Mouse (Mus musculus) CH12.LX (cell line): ENCODE data around the gene Oas1h. TPM values are rescaled to one million over a fixed set of nuclear protein-coding genes. Genes with fewer than 3 reads are reported as not detected.
"Not testable (repeated sequence)": the region's sequence is repeated elsewhere in the genome, so short reads cannot be mapped to it uniquely, and the experiment has no call there.

Experiments used
- DNase-seq: peaks from one replicate; pipeline ENCODE4 v3.0.0-alpha.2; 2013; ENCODE audit errors: extremely low read depth
- H3K27ac ChIP-seq: 2 replicates; pipeline ENCODE4 v1.5.1; 2012; ENCODE audit warnings: low read depth, mild to moderate bottlenecking, control low read depth, moderate library complexity; ENCODE audit not compliant: insufficient read depth
- H3K27me3 ChIP-seq: replicated peaks from 2 replicates; pipeline ENCODE3; 2012; ENCODE audit warnings: inconsistent platforms
- H3K36me3 ChIP-seq, 2 experiments: replicated peaks in 1 of 2; 2 replicates each; pipeline versions ENCODE3 to v1.6.1; 2012; ENCODE audit warnings: inconsistent platforms in 1 of 2, low read length in 1 of 2, mild to moderate bottlenecking in 1 of 2, mixed read lengths in 1 of 2, moderate library complexity in 1 of 2; ENCODE audit not compliant: control insufficient read depth in 1 of 2, insufficient read depth in 1 of 2
- H3K4me1 ChIP-seq, 2 experiments: 2 replicates each; pipeline ENCODE4 v1.6.1; 2012; ENCODE audit warnings: inconsistent platforms in 1 of 2, moderate library complexity in 1 of 2; ENCODE audit not compliant: insufficient read depth in 2 of 2, control insufficient read depth in 1 of 2
- H3K4me2 ChIP-seq: 2 replicates; pipeline ENCODE4 v1.6.1; 2012; ENCODE audit warnings: low read depth, mild to moderate bottlenecking, control low read depth; ENCODE audit not compliant: poor library complexity, insufficient read depth, severe bottlenecking
- H3K4me3 ChIP-seq, 3 experiments: fragments of 150-350 bp in 1 of 3; sonication (generic) in 1 of 3; replicated peaks in 1 of 3; 2 replicates each; pipeline versions ENCODE3 to v1.5.1; 2011 to 2012; ENCODE audit warnings: low read depth in 2 of 3, low read length in 2 of 3, mild to moderate bottlenecking in 2 of 3, moderate library complexity in 2 of 3, control low read depth in 1 of 3, improper control_type of control experiment in 1 of 3, inconsistent platforms in 1 of 3, mixed read lengths in 1 of 3; ENCODE audit not compliant: poor library complexity in 1 of 3
- H3K79me2 ChIP-seq: replicated peaks from 2 replicates; pipeline ENCODE4 v1.6.1; 2012; ENCODE audit warnings: mild to moderate bottlenecking, moderate library complexity; ENCODE audit not compliant: control insufficient read depth, poor library complexity, insufficient read depth, severe bottlenecking; ENCODE audit errors: extremely low read depth
- H3K9ac ChIP-seq: 2 replicates; pipeline ENCODE4 v1.6.1; 2012; ENCODE audit warnings: low read depth, mild to moderate bottlenecking, control low read depth, moderate library complexity; ENCODE audit not compliant: insufficient read depth
- H3K9me3 ChIP-seq: replicated peaks from 2 replicates; pipeline ENCODE3; 2012; ENCODE audit warnings: low read length, inconsistent platforms, mixed read lengths
- EP300 ChIP-seq: IDR thresholded peaks from 2 replicates; pipeline ENCODE4 v1.6.1; 2011; ENCODE audit warnings: low read length, improper control_type of control experiment
- ETS1 ChIP-seq: conservative IDR thresholded peaks from 2 replicates; pipeline ENCODE4 v1.6.1; 2012; ENCODE audit warnings: low read depth, mild to moderate bottlenecking, inconsistent platforms, low read length, improper control_type of control experiment, moderate library complexity
- MAFK ChIP-seq: IDR thresholded peaks from 2 replicates; pipeline ENCODE4 v1.6.1; 2011; ENCODE audit warnings: low read length, improper control_type of control experiment; ENCODE audit not compliant: insufficient replicate concordance
- MAX ChIP-seq: IDR thresholded peaks from 2 replicates; pipeline ENCODE4 v1.6.1; 2011; ENCODE audit warnings: low read length, improper control_type of control experiment
- MEF2A ChIP-seq: IDR thresholded peaks from 2 replicates; pipeline ENCODE4 v1.6.1; 2014; ENCODE audit warnings: low read depth, mild to moderate bottlenecking, inconsistent platforms, low read length, improper control_type of control experiment, borderline replicate concordance
- MXI1 ChIP-seq: IDR thresholded peaks from 2 replicates; pipeline ENCODE4 v1.6.1; 2011; ENCODE audit warnings: mild to moderate bottlenecking, low read depth, low read length, improper control_type of control experiment
- NELFE ChIP-seq: IDR thresholded peaks from 2 replicates; pipeline ENCODE4 v1.6.1; 2011; ENCODE audit warnings: low read depth, low read length, improper control_type of control experiment
- POLR2A ChIP-seq: IDR thresholded peaks from 2 replicates; pipeline ENCODE4 v1.6.1; 2011; ENCODE audit warnings: low read depth, mild to moderate bottlenecking, improper control_type of control experiment, low read length
- RAD21 ChIP-seq: IDR thresholded peaks from 2 replicates; pipeline ENCODE4 v1.6.1; 2011; ENCODE audit warnings: low read depth, mild to moderate bottlenecking, low read length, improper control_type of control experiment, moderate library complexity
- UBTF ChIP-seq: IDR thresholded peaks from 2 replicates; pipeline ENCODE4 v1.6.1; 2012; ENCODE audit warnings: low read depth, mild to moderate bottlenecking, inconsistent platforms, low read length, improper control_type of control experiment, moderate library complexity
- USF1 ChIP-seq: IDR thresholded peaks from 2 replicates; pipeline ENCODE4 v1.6.1; 2014; ENCODE audit warnings: low read depth, mild to moderate bottlenecking, inconsistent platforms, low read length, improper control_type of control experiment
- USF2 ChIP-seq: conservative IDR thresholded peaks from 2 replicates; pipeline ENCODE4 v1.6.1; 2011; ENCODE audit warnings: low read depth, low read length, improper control_type of control experiment
- ZC3H11A ChIP-seq: IDR thresholded peaks from 2 replicates; pipeline ENCODE4 v1.6.1; 2012; ENCODE audit warnings: low read depth, mild to moderate bottlenecking, inconsistent platforms, low read length, improper control_type of control experiment
- ZMIZ1 ChIP-seq: IDR thresholded peaks from 2 replicates; pipeline ENCODE4 v1.6.1; 2012; ENCODE audit warnings: low read depth, mild to moderate bottlenecking, inconsistent platforms, low read length, improper control_type of control experiment
- ZNF384 ChIP-seq: IDR thresholded peaks from 2 replicates; pipeline ENCODE4 v1.6.1; 2012; ENCODE audit warnings: low read depth, low read length, improper control_type of control experiment, inconsistent platforms
- dilution Hi-C: fragments of 300-500 bp; cut with MboI; formaldehyde crosslinking; loops from 2 replicates; pipeline ENCODE4 v1.14.3; 2020; ENCODE audit warnings: low sequenced_read_pairs; ENCODE audit not compliant: extremely low pct_unique_long_range_greater_than_20kb, extremely low pct_ligation_motif_present
- in situ Hi-C: fragments of 300-500 bp; cut with MboI; formaldehyde crosslinking; loops from 3 replicates; pipeline ENCODE4 v1.14.3; 2019; ENCODE audit warnings: low sequenced_read_pairs, low pct_ligation_motif_present, low pct_unique_long_range_greater_than_20kb, mixed read lengths
- polyA plus RNA-seq: library from polyadenylated mRNA; unstranded; fragments of >175 nt; gene quantifications from 2 replicates; pipeline ENCODE4 v1.2.1, GENCODE M21; 2012; ENCODE audit warnings: low read depth; ENCODE audit not compliant: insufficient read length
- total RNA-seq, 2 experiments: library from RNA; depleted of rRNA; stranded (reverse); fragments of 300-350 nt in 1 of 2; fragments of >200 nt in 1 of 2; gene quantifications; 2 replicates each; pipeline ENCODE4 v1.2.3; 2012 to 2014

Gene Oas1h
- total and polyA plus RNA-seq, 3 experiments: not detected

GRCm38 (mm10) chr5:120902056-120902455 lies 40.8 kb downstream of the Oas1h start:
- Histone ChIP-seq H3K27ac (no peak overlapping the region), H3K4me2 (no peak overlapping the region), H3K9me3 (no peaks in the 10 kb centered on the region), H3K36me3 (no peaks in the 10 kb centered on the region), H3K9ac (no peak overlapping the region), H3K79me2 (no peaks in the 10 kb centered on the region), H3K4me3 (no peak overlapping the region), H3K4me1 (no peaks in the 10 kb centered on the region), H3K27me3 (peaks cover 17% of the 10 kb centered on the region)
- TF ChIP-seq MAFK (no peak), ZNF384 (no peak), POLR2A (no peak), NELFE (no peak), ZC3H11A (no peak)
- DNase-seq: no peak
- in situ Hi-C loops: no loop called here
- dilution Hi-C loops: no loop called here

GRCm38 (mm10) chr5:120906791-120907733 lies 45.8 kb downstream of the Oas1h start, which contains the start of gene Oas1a:
Gene Oas1a, minus strand, starts transcription at chr5:120907521.
- DNase-seq, in situ Hi-C loops, H3K9me3 ChIP-seq, H3K9ac ChIP-seq, H3K4me3 ChIP-seq, H3K4me1 ChIP-seq, H3K27ac ChIP-seq, H3K36me3 ChIP-seq, dilution Hi-C loops, H3K79me2 ChIP-seq: not testable (repeated sequence)
- peaks cover 16% of the 10 kb centered on the region for H3K27me3 ChIP-seq
- peak within 1 kb of the TSS; percentile 50; the same call in 1 of the 2 replicates for H3K4me2 ChIP-seq

DNA sequence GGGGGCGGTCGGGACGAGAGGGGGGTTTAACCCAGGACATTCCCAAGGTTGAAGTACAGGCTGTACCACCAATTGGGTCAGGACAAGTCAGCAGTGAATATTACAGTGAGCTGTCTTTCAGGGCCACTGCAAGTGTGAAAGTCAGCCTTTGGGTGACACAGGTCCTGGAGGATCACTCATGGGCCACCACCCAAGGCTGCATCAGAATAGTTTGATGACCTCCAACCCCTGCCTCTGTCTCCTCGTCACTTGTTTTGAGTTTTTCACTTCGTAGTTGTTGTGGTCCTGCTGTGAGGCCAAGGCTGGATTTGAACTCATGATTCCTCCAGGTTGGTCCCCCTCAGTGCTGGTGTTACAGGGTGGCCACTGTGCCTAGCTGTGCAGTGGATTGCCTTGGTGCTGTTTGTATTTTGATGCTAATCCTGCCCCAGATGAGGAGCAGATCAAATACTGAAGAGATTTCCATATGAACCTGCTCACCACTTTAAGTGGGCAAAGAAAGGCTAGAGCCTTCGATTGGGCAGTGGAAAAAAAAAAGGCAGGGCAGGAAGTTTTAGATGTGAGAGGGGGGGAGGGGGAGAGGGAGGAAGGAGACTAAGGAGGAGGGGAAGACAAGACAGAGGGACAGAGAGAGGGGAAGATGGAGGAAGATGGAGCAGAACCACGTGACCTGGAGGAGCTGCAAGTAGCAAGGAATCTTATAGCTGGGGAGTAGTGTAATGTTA lies 47.1 kb downstream of the Oas1h start:
- no peaks in the 10 kb centered on the region for H3K4me1 ChIP-seq
- in situ Hi-C loops: no loop called here

More for the DNA sequence above, 47.1 kb downstream of the Oas1h start:
- Histone ChIP-seq H3K9me3 (no peaks in the 10 kb centered on the region), H3K9ac (no peak overlapping the region), H3K27ac (no peak overlapping the region), H3K4me2 (no peak overlapping the region), H3K79me2 (no peaks in the 10 kb centered on the region), H3K4me3 (no peak overlapping the region), H3K27me3 (peaks cover 18% of the 10 kb centered on the region), H3K36me3 (no peaks in the 10 kb centered on the region)
- TF ChIP-seq EP300 (no peak), MEF2A (no peak), RAD21 (no peak), ZMIZ1 (no peak), UBTF (no peak), ETS1 (no peak), MXI1 (no peak), USF1 (no peak), USF2 (no peak), MAX (no peak)
- dilution Hi-C loops: no loop called here
- no peak for DNase-seq
